Mouse (Mus musculus): ENCODE measurements at regions not wholly inside any gene's neighbourhood (a gene's known extent, or its start where the extent isn't known, plus 50 kb on each side); places are given as distances from the start of the nearest gene placed in this dataset.

- DNase-seq = no peak
Observed at GRCm38 (mm10) chr19:59784401-59785046, 158.9 kb downstream of the Rab11fip2 start.

- no peak for DNase-seq
Observed at GRCm38 (mm10) chr19:59831304-59831703, 112.2 kb downstream of the Rab11fip2 start.

- no peak for DNase-seq
Observed at GRCm38 (mm10) chr19:59837138-59837537, 106.3 kb downstream of the Rab11fip2 start.

GRCm38 (mm10) chr19:59837628-59838027, 105.8 kb downstream of the Rab11fip2 start:
- no peak for DNase-seq

DNA sequence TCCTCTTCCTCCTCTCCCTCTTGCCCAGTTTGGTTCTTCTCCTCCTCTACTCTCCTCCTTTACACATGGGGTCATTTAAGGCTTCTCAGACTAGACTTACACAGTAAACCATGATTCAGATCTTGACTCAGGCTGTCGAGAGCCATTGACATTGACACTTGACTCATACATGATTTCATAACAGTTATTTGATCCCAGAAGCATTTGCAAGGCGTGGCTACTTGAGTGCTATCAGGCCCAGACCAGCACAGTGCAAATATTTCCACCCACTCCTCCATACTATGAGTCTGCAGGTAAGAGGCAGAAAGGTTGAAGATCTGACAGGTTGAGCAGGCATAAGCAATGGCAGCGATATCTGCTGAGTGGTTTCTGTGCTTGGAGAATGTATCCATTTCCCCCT, 99.2 kb downstream of the Rab11fip2 start:
- DNase-seq = no peak

DNA sequence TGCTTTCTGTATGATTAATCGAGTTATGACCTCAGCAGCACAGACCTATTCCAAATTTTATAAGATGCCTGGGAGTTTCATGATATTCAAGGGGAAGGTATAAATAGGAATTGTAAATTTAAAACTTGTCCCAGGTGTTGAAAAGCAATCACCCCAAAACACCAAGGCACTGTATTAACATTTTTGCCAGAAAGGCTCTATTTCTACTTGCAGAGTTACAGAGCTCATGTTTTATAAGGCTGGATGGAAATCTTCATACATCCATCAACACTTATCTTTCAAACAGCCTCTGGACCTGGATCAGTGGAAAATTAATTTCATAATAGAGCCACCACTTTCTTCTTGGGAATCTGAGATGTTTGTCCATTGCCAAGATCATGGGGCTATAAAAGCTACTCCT, 96.6 kb downstream of the Rab11fip2 start:
- no peak for DNase-seq

DNA sequence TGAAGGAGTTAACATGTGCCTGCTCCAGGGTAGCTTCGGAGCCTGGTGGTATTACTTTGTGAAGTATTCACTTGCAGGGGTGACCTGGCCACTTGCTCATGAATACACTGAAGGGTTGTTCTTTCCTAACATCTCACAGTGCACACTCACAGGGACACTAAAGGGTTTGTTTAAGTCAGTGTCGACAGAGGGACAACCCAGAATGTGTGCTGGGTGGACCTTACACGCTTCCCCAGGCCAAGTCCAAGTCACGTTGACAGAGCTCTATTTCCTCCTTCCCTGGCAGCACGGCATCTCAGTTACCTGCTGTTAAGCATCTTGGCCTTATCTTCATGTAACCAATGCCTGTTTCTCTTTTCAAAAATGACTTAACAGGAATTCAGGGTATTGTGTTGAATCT, 92.8 kb downstream of the Rab11fip2 start:
- no peak for DNase-seq

DNA sequence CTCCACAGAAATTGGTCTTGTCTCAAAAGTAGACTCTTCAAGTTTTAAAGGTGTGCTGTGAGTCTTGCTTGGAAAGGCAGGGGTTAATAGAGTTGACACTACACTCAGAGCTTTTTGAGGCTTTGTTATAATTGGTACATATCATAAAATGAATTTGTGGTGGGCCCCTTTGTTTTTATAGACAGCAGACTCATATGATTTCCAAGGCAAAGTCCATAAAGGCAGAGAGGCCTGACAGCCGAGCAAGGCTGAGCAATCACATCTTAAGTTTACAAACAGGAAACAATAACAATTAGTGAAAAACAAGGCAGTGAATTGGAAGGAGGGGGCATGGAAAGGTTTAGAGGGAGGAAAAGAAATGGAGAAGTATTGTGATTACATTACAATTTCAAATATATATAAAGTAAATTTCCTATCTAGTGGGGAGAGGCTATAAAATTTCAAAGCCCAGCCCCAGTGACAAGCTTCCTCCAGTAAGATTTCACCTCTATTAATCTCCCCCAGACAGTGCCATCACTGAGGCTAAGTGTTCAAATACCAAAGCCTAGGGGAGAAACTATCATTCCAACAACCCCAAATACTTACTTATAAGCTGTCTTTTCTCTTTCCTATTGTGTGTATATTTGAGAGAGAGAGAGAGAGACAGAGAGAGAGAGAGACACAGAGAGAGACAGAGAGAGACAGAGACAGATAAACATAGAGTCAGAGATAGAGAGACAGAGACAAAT, 91.3 kb downstream of the Rab11fip2 start:
- no peak for DNase-seq

Data from kidney, postnatal 14 days (tissue).